Mouse (Mus musculus): ENCODE results near the gene Adcy3. TPM values are rescaled to one million over a fixed set of nuclear protein-coding genes. Genes with fewer than 3 reads are reported as not detected.

Adcy3 gene
- total and polyA plus RNA-seq, 3 experiments: 0.13 to 0.34 (median 0.13) TPM

DNA sequence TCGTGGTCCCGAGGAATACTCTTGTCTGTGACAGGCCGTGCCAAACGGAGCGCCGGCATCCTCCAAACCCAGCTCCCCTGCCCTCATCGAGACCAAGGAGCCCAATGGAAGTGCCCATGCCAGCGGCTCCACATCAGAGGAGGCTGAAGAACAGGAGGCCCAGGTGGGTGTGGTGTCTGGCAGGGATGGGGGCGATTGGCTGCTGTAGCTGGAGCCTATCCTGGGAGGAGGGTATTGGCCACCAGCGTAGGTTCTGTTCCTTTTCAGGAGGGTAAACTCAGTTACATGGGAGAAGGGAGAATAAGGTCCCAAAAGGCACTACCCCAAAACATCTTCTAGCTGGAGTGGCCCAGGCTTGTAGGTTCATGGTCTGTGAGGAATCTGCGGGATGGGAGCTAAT lies 66.4 kb downstream of the Adcy3 start:
- DNase-seq (ENCODE audit: extremely low read depth): no peak
- no peaks in the 10 kb centered on the region for H3K9me3 ChIP-seq (replicated peaks; ENCODE audit: low read length)
- no peak overlapping the region for H3K4me2 ChIP-seq (ENCODE audit: insufficient read depth, low read depth, poor library complexity, severe bottlenecking)
- dilution Hi-C loops (cut with MboI; ENCODE audit: extremely low pct_ligation_motif_present, extremely low pct_unique_long_range_greater_than_20kb, low sequenced_read_pairs): no loop called here
- no peak overlapping the region for H3K27ac ChIP-seq (ENCODE audit: insufficient read depth, low read depth)
- H3K27me3 ChIP-seq (replicated peaks): no peaks in the 10 kb centered on the region
- no peaks in the 10 kb centered on the region; a peak in 2 of 4 replicates for H3K4me1 ChIP-seq (ENCODE audit: control insufficient read depth in 1 of 2, insufficient read depth in 2 of 2)
- no peaks in the 10 kb centered on the region for H3K36me3 ChIP-seq (replicated peaks in 1 of 2; ENCODE audit: control insufficient read depth in 1 of 2, insufficient read depth in 1 of 2, low read length in 1 of 2)
- no peaks in the 10 kb centered on the region for H3K79me2 ChIP-seq (replicated peaks; ENCODE audit: control insufficient read depth, extremely low read depth, insufficient read depth, poor library complexity, severe bottlenecking)
- H3K4me3 ChIP-seq (replicated peaks in 1 of 3; ENCODE audit: low read depth in 2 of 3, low read length in 2 of 3, poor library complexity in 1 of 3): no peak overlapping the region
- no peak for TF ChIP-seq KAT2A (IDR thresholded peaks at IDR 0.05; ENCODE audit: insufficient replicate concordance, low read length)
- TF ChIP-seq ZNF384 (IDR thresholded peaks at IDR 0.05; ENCODE audit: low read depth, low read length): no peak
- no peak for TF ChIP-seq GABPA (IDR thresholded peaks at IDR 0.05; ENCODE audit: insufficient replicate concordance, low read depth, low read length)
- TF ChIP-seq ZKSCAN1 (IDR thresholded peaks at IDR 0.05; ENCODE audit: borderline replicate concordance, low read depth, low read length): no peak
- TF ChIP-seq RAD21 (IDR thresholded peaks at IDR 0.05; ENCODE audit: low read depth, low read length): no peak
- TF ChIP-seq MYC (IDR thresholded peaks at IDR 0.05; ENCODE audit: low read depth, low read length): no peak
- no peak for TF ChIP-seq CHD2 (IDR thresholded peaks at IDR 0.05; ENCODE audit: low read length)
- TF ChIP-seq MXI1 (IDR thresholded peaks at IDR 0.05; ENCODE audit: low read depth, low read length): no peak
- TF ChIP-seq JUND (conservative IDR thresholded peaks at IDR 0.05; ENCODE audit: low read depth, low read length): no peak
- no peak for TF ChIP-seq ZMIZ1 (IDR thresholded peaks at IDR 0.05; ENCODE audit: low read depth, low read length)
- TF ChIP-seq SIN3A (IDR thresholded peaks at IDR 0.05; ENCODE audit: low read length): no peak
- TF ChIP-seq IRF4 (IDR thresholded peaks at IDR 0.05; ENCODE audit: low read depth, low read length): no peak
- TF ChIP-seq HCFC1 (IDR thresholded peaks at IDR 0.05; ENCODE audit: low read depth, low read length): no peak
- TF ChIP-seq EP300 (IDR thresholded peaks at IDR 0.05; ENCODE audit: low read length): no peak
- no peak for TF ChIP-seq MEF2A (IDR thresholded peaks at IDR 0.05; ENCODE audit: borderline replicate concordance, low read depth, low read length)
- no peak for TF ChIP-seq MAX (IDR thresholded peaks at IDR 0.05; ENCODE audit: low read length)
- no peak for TF ChIP-seq CHD1 (IDR thresholded peaks at IDR 0.05; ENCODE audit: low read depth, low read length)
- no peak for TF ChIP-seq ZC3H11A (IDR thresholded peaks at IDR 0.05; ENCODE audit: low read depth, low read length)
- H3K9ac ChIP-seq (ENCODE audit: insufficient read depth, low read depth): no peak overlapping the region
- in situ Hi-C loops (cut with MboI; ENCODE audit: low pct_ligation_motif_present, low pct_unique_long_range_greater_than_20kb, low sequenced_read_pairs): no loop called here

DNA sequence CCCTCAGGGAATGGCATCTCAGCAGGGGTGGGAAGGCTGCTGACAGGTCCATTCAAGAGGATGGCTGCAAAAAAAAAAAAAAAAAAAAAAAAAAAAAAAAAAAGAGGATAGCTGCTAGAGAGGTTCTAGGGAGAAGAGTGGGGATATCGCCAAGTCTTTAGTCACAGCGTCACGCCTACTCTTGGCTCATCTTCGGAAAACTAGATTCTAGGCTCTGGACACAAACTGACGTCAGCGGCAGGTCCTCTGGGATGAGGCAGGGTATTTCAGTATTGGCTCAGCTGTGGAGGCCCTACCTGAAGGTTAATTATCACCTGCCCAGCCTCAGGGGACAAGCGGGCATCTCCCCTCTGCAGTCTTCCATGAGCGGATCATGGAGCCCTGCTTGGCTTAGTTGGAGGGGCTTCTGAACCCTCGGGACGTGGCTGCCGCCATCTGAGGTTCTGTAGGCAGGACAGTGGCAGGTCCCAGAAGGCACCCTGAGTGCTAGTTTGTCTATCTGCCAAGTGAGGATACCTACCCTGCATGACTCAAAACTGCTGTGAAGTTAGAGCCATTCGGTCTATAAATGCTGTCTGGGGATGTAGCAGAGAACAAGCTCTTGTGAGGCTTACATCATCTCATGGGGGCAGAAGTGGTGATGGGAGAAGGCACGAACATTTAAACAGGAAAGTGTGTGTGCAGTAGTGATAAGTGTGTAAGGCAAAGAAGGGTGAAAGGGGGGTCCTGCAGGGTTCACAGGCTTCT lies 68.7 kb downstream of the Adcy3 start:
- no peak overlapping the region for H3K9ac ChIP-seq (ENCODE audit: insufficient read depth, low read depth)
- dilution Hi-C loops (cut with MboI; ENCODE audit: extremely low pct_ligation_motif_present, extremely low pct_unique_long_range_greater_than_20kb, low sequenced_read_pairs) (no loop called here), in situ Hi-C loops (cut with MboI; ENCODE audit: low pct_ligation_motif_present, low pct_unique_long_range_greater_than_20kb, low sequenced_read_pairs) (no loop called here)
- H3K9me3 ChIP-seq (replicated peaks; ENCODE audit: low read length): no peaks in the 10 kb centered on the region
- TF ChIP-seq JUN (IDR thresholded peaks at IDR 0.05; ENCODE audit: insufficient read depth, low read depth, low read length) (no peak), BHLHE40 (IDR thresholded peaks at IDR 0.05; ENCODE audit: low read depth, low read length) (no peak)
- H3K4me1 ChIP-seq (ENCODE audit: control insufficient read depth in 1 of 2, insufficient read depth in 2 of 2): no peaks in the 10 kb centered on the region; a peak in 2 of 4 replicates
- DNase-seq (ENCODE audit: extremely low read depth): no peak
- peaks cover 0 to 14% of the 10 kb centered on the region in 2 experiments for H3K36me3 ChIP-seq (replicated peaks in 1 of 2; ENCODE audit: control insufficient read depth in 1 of 2, insufficient read depth in 1 of 2, low read length in 1 of 2)
- H3K79me2 ChIP-seq (replicated peaks; ENCODE audit: control insufficient read depth, extremely low read depth, insufficient read depth, poor library complexity, severe bottlenecking): no peaks in the 10 kb centered on the region
- H3K27me3 ChIP-seq (replicated peaks): no peaks in the 10 kb centered on the region
- no peak overlapping the region for H3K4me3 ChIP-seq (replicated peaks in 1 of 3; ENCODE audit: low read depth in 2 of 3, low read length in 2 of 3, poor library complexity in 1 of 3)
- no peak overlapping the region for H3K4me2 ChIP-seq (ENCODE audit: insufficient read depth, low read depth, poor library complexity, severe bottlenecking)
- H3K27ac ChIP-seq (ENCODE audit: insufficient read depth, low read depth): no peak overlapping the region

All from CH12.LX (cell line).